Mouse (Mus musculus): ENCODE results near the gene Ankrd11. TPM values are rescaled to one million over a fixed set of nuclear protein-coding genes. Genes with fewer than 3 reads are reported as not detected.

The Ankrd11 gene
- total and polyA plus RNA-seq, 3 experiments, result 49.2 to 235 (median 87.7) TPM

DNA sequence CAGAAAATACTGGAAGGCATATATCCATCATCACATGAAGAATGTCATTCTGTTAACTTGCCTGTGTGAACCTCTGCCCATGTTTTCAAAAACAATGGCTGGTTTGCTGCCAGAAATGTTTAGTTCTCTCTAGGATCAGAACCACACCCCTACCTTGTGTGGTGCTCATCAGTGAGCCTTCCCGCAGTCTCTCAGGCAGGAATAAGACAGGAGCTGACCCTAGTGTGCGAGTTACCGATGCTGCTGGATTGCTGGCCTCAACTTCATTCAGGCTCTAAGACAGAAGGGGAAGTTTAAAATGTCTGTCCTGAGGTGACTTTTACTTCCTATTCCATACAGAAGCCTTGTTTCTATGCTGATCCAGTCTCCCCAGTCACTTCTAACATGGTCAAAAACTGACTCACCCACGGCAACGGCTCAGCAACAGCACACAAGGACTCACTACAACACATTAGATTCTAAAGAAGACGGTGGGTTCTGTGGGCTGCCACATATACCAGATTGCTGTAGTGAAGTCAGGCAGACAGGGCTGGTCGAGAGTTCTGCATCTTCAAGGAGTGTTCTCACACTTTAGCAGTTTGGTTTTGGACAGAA lies 113.3 kb downstream of the Ankrd11 start:
- Histone ChIP-seq H3K4me3 (ENCODE audit: control insufficient read depth in 1 of 2, insufficient read depth in 1 of 2, low read depth in 2 of 2, low read length in 2 of 2) (no peak overlapping the region), H3K27me3 (ENCODE audit: control insufficient read depth in 1 of 2, insufficient read depth in 2 of 2, low read length in 2 of 2) (no peaks in the 10 kb centered on the region), H3K79me2 (ENCODE audit: control insufficient read depth, insufficient read depth, low read length, poor library complexity) (peaks cover 69% of the 10 kb centered on the region), H3K36me3 (ENCODE audit: control insufficient read depth in 1 of 2, insufficient read depth in 2 of 2, low read length in 2 of 2) (peaks cover 3 to 45% of the 10 kb centered on the region in 2 experiments; a peak in 3 of 4 replicates), H3K9me3 (replicated peaks; ENCODE audit: insufficient read depth, low read length) (no peaks in the 10 kb centered on the region), H3K27ac (ENCODE audit: control insufficient read depth, low read depth, low read length) (no peak overlapping the region), H3K9ac (ENCODE audit: control insufficient read depth, low read depth, low read length, poor library complexity, severe bottlenecking) (no peak overlapping the region), H3K4me1 (ENCODE audit: control insufficient read depth in 1 of 2, insufficient read depth in 2 of 2, low read length in 2 of 2) (peaks cover 24 to 35% of the 10 kb centered on the region in 2 experiments)
- DNase-seq (ENCODE audit: low read depth, low spot score), result peak; percentile 57
- TF ChIP-seq RAD21 (IDR thresholded peaks at IDR 0.05; ENCODE audit: low read depth, low read length) (no peak), MXI1 (IDR thresholded peaks at IDR 0.05; ENCODE audit: low read depth, low read length) (no peak), TCF12 (IDR thresholded peaks at IDR 0.05; ENCODE audit: low read depth, low read length) (no peak), UBTF (IDR thresholded peaks at IDR 0.05; ENCODE audit: borderline replicate concordance, insufficient read depth, low read depth, low read length) (no peak), EP300 (IDR thresholded peaks at IDR 0.05; ENCODE audit: low read depth in 1 of 2, low read length in 2 of 2) (0 out of 4 replicates have a peak, but pooled peaks of 1 of the 2 experiments have one; percentile 7)

GRCm38 (mm10) chr8:122927841-122928240 lies 114.2 kb downstream of the Ankrd11 start:
- Histone ChIP-seq H3K79me2 (ENCODE audit: control insufficient read depth, insufficient read depth, low read length, poor library complexity) (peaks cover 69% of the 10 kb centered on the region), H3K9me3 (replicated peaks; ENCODE audit: insufficient read depth, low read length) (no peaks in the 10 kb centered on the region), H3K36me3 (ENCODE audit: control insufficient read depth in 1 of 2, insufficient read depth in 2 of 2, low read length in 2 of 2) (peaks cover 3 to 45% of the 10 kb centered on the region in 2 experiments; a peak in 3 of 4 replicates), H3K27me3 (ENCODE audit: control insufficient read depth in 1 of 2, insufficient read depth in 2 of 2, low read length in 2 of 2) (no peaks in the 10 kb centered on the region), H3K9ac (ENCODE audit: control insufficient read depth, low read depth, low read length, poor library complexity, severe bottlenecking) (no peak overlapping the region), H3K4me1 (ENCODE audit: control insufficient read depth in 1 of 2, insufficient read depth in 2 of 2, low read length in 2 of 2) (peaks cover 20 to 30% of the 10 kb centered on the region in 2 experiments), H3K27ac (ENCODE audit: control insufficient read depth, low read depth, low read length) (no peak overlapping the region), H3K4me3 (ENCODE audit: control insufficient read depth in 1 of 2, insufficient read depth in 1 of 2, low read depth in 2 of 2, low read length in 2 of 2) (no peak overlapping the region)
- no peak for DNase-seq (ENCODE audit: low read depth, low spot score)
- TF ChIP-seq CHD1 (IDR thresholded peaks at IDR 0.05; ENCODE audit: low read depth, low read length) (no peak), NRF1 (IDR thresholded peaks at IDR 0.05; ENCODE audit: insufficient read depth, low read depth, low read length, poor library complexity, severe bottlenecking) (no peak), ZKSCAN1 (IDR thresholded peaks at IDR 0.05; ENCODE audit: low read depth, low read length) (no peak), GATA1 (IDR thresholded peaks at IDR 0.05; ENCODE audit: low read depth, low read length) (no peak), MAX (IDR thresholded peaks at IDR 0.05; ENCODE audit: low read length) (no peak), KAT2A (conservative IDR thresholded peaks at IDR 0.05; ENCODE audit: low read depth, low read length) (no peak), ZC3H11A (IDR thresholded peaks at IDR 0.05; ENCODE audit: low read depth, low read length) (no peak), CTCF (IDR thresholded peaks at IDR 0.05 in 2 of 3, conservative IDR thresholded peaks at IDR 0.05 in 1 of 3; ENCODE audit: control insufficient read depth in 1 of 3, insufficient read depth in 1 of 3, low read depth in 2 of 3, low read length in 3 of 3, poor library complexity in 1 of 3, severe bottlenecking in 1 of 3) (no peak), JUND (IDR thresholded peaks at IDR 0.05; ENCODE audit: low read depth, low read length) (no peak), SMC3 (IDR thresholded peaks at IDR 0.05; ENCODE audit: low read depth, low read length) (no peak), RAD21 (IDR thresholded peaks at IDR 0.05; ENCODE audit: low read depth, low read length) (no peak), MEF2A (IDR thresholded peaks at IDR 0.05; ENCODE audit: extremely low read depth, insufficient replicate concordance, low read depth, low read length, poor library complexity, severe bottlenecking) (no peak), MXI1 (IDR thresholded peaks at IDR 0.05; ENCODE audit: low read depth, low read length) (no peak), MAZ (IDR thresholded peaks at IDR 0.05; ENCODE audit: low read depth, low read length) (no peak)
